Mouse (Mus musculus) layer of hippocampus, adult 9-10 months (tissue): ENCODE measurements around the gene Tmem183a.
A peak's percentile ranks its signal among the peaks of the same experiment; 100 is the strongest.

ENCODE experiments used
- DNase-seq: peaks from one replicate; pipeline ENCODE4 v3.0.0; 2022; ENCODE audit warnings: low spot score

Gene Tmem183a

GRCm38 (mm10) chr1:134361857-134362212, at the start of gene Tmem183a:
Gene Tmem183a, minus strand, starts transcription at chr1:134361979.
- DNase-seq: peak; percentile 82

DNA sequence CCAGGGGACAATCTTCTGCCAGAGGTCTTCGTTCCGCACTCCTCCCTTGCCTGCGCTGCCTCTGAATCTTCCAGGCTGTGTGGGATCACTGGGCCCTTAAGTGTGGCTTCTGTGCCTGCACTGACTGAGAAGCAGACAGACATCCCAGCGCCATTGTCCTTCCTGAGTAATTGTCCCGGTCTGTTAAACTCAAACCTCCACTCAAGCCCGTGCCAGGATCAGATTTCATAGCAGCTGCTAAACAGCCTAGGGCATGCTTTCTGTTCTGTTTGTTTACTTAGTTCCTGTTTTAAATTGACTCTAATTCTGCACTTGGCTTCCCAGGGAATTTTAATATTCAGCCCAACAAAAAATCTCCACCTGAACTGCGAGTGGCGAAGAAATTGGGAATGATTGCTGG, 46.3 kb upstream of the Tmem183a start:
- DNase-seq: no peak

GRCm38 (mm10) chr1:134406414-134406771, 44.6 kb upstream of the Tmem183a start:
- no peak for DNase-seq

DNA sequence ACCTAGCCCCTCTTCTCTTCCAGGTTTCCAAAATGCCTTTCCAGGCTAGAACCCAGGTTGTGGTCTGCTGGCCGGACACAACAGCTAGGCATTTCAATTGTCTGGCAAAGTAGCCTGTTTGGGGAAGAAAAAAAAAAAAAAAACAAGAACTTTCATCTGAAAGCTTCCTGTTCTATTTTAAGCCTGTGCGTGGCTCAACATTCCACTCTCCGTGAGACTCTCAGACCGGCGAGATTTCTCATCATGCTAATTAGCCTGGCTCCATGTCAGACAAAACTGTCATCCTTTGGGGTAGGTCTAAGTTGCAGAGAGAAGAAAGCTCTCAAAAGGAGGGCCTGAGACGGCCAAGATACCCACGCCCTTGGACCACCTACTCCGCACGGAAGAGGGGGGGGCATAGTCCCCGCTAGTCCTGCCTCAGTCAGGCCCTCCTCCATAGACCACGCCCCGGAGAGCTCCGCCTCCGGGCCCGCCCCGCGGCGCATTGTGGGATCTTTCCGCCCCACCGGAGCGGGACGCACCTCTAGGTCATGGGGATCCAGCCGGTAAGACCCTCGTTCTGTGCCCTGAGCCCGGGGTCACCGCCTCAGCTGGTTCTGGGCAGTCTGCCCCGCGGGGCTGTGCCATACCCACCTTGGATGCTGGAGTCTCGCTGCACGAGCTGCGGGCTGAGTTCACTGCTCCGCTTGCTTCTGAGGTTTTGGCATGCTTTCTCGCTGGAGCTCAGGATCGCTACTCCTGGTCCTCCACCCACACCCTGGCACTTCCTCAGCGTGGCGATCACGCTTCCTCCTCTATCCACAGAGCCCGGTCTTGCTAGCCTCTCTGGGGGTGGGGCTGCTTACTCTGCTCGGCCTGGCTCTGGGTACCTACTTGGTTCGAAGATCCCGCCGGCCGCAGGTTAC, 44.0 kb upstream of the Tmem183a start, which contains the start of gene Cyb5r1:
Cyb5r1 (plus strand) TSS at position 51 of the 905 bp plus-strand sequence.
- peak; percentile 15 for DNase-seq

- no peak for DNase-seq
Measured at GRCm38 (mm10) chr1:134399735-134400134, 38.0 kb upstream of the Tmem183a start.

GRCm38 (mm10) chr1:134398210-134398609, 36.4 kb upstream of the Tmem183a start:
- DNase-seq: no peak

GRCm38 (mm10) chr1:134393827-134394226, 32.0 kb upstream of the Tmem183a start:
- DNase-seq: no peak

DNA sequence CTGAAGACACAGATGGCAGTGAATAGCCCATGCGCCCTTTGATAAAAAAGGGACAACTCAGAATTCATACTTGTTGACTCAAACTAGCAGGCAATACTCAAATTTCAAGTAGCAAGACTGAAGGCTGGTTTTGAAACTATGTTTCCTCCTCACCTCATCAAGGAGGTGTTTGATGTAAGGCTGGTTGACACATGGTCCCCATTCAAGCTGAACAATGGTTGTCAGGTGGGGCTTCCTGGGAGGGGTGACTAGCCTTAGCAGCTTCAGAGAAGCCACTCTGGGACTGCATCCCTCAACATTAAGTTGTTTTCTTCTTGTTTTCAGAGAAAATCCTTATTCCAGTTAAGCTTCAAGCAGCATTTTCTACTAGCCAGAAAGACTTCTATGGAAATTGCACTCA, 23.9 kb upstream of the Tmem183a start, which contains the start of gene 4933406M09Rik:
4933406M09Rik (plus strand) TSS at position 275 of the 400 bp plus-strand sequence.
- DNase-seq: no peak

DNA sequence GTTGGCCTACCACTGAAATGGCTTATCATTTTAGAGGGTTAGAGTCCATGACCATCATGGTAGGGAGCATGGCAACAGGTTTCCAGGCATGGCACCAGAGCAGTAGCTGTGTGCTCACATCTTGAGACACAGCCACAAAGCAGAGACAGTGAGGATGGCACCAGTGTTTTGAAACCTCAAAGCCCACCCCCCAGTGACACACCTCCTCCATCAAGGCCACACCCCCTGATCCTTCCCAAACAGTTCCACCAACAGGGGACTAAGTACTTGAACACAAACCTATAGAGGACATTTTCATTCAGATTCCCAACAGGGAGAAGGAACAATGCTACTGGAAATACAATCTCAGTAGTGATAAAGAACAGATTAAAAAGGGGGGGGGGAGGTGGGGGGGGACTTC, 23.4 kb upstream of the Tmem183a start:
- DNase-seq: no peak

GRCm38 (mm10) chr1:134384581-134384980, 22.8 kb upstream of the Tmem183a start:
- no peak for DNase-seq

DNA sequence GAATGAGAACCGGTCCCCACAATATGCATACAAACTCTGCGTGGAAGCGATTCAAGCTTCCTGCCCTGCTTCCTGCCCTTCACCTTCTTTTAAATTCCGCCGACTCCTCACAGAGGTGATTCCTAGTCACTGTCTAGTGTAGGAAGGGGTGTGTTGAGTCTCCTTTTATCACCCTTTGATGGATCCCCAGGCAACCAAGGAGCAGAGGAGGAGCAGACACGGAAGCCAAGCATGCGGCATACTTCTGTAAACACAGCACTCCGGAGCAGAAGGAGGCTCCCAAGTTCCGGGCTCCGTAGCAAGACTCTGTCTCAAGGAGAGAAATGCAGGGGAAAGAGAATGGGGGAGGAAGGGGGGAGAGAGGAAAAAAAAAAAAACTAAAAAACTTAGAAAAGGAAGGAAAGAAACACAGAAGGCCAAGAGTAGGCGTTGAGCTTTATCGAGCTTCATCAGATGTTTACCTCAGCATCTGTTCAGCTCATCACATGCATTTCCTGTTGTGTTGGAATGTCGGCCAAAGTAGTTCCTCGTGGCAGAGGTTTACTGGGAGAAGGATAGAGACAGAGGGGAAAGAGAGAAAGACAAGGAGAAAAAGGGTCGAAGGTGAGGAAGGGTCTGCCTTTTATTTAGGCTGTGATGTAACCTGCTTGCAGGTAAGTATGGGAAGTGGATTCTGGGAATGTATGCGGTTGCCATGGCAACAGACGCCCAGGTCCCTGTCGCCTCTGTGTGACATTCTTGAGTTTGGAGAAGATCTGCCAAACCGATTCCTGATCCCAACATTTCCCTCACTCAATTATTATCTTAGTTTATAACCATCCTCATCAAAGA, 20.2 kb upstream of the Tmem183a start:
- no peak for DNase-seq

DNA sequence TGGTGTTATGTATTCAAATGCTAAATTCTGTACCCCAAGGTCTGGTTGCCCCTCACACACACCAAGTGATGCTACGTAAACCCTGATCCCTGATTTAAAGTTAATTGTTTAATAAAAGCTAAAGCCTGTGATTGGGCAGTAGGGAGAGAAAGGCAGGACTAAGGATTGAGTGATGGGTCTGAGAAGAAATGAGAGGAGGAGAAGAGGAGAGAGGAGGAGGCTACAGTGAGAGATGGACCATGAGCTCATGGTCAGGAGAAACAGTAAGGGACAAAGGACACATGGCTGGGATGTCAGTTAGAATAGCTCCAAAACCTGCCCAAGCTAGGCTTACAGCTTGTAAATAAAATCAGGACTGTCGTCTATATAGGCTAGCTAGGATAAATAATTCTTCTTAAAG, 19.3 kb upstream of the Tmem183a start:
- DNase-seq: no peak

- no peak for DNase-seq
Measured at GRCm38 (mm10) chr1:134374124-134374523, 12.3 kb upstream of the Tmem183a start.

DNA sequence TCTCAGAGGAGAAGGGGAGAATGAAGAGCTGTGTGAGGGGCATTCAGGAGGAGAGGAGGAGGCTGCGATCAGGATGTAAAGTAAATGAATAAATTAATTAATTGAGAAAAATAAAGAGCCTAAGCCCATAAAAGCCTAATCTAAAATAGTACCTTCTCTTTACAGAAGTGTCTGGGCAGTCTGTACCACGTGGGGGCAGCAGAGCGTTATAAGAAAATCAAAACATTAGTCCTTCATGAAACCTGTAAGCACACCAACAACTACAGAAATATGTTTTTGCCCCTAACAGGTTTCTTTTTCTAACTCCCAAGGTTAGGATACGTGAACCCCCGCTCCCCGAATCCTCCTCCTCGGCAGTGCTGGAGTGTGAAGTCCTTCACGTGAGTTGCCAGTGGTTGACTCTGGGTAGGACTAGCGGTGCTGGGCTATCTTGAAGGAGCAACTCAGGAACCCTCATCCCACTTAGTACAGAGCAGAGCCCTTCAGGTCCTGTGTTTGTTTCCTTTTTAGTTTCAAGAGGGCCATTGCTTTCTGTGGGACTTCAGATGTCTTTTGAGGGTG, 7.1 kb upstream of the Tmem183a start:
- DNase-seq: no peak

- DNase-seq: no peak
Measured at GRCm38 (mm10) chr1:134365491-134365890, 3.7 kb upstream of the Tmem183a start.

GRCm38 (mm10) chr1:134363194-134363593, 1.4 kb upstream of the Tmem183a start:
- DNase-seq: no peak

DNA sequence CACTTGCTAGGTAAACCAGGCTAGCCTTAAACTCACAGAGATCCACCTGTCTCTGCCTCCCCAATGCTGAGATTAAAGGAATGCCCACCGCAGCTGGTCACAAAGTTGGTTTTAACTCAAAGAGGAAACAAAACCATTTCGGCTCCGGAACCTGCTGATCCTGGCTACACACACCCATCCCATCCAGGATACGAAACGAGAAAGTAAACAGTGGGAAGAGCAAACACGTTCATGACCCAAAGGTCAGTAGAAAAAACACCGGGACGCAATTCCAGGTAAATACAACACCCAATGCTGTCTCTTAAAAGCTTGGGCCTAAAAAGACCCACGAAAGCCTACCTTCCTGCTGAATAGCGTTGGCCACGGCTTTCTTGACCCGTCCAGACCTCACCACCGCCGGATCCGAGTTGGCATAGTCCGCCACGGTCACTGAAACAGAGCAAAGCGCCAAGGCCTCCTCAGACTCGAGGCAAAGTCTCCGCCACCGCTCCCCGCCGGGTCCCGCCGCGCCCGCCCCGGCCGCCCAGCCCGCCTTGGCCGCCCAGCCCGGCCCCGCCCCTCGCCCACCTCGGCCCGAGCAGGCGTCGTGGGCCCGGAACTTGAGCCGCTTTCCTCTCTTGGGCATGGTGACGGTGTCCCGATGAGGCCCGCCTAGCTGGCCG, 453 bp downstream of the Tmem183a start:
- DNase-seq: no peak

- DNase-seq: no peak
Measured at GRCm38 (mm10) chr1:134360656-134361055, 1.1 kb downstream of the Tmem183a start.

- DNase-seq: no peak
Measured at GRCm38 (mm10) chr1:134357461-134357860, 4.3 kb downstream of the Tmem183a start.

DNA sequence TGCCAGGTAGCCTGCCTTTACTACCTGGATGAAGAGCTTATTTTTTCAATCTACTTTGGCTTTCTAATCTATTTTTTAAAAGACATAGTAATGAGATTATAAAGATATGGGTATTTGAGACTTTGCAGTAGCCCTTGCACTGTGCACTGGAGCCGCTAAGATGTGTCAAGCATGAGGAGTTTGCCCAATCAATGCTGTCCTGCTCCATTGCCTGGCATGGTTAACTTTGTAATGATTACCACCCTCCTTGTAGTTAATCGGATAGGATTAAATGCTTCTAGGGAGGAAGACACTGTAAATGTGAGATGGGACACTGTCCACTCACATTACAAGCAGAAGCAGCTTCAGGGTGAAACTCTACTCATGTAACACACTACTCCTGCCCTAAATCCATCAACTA, 8.5 kb downstream of the Tmem183a start:
- DNase-seq: no peak

DNA sequence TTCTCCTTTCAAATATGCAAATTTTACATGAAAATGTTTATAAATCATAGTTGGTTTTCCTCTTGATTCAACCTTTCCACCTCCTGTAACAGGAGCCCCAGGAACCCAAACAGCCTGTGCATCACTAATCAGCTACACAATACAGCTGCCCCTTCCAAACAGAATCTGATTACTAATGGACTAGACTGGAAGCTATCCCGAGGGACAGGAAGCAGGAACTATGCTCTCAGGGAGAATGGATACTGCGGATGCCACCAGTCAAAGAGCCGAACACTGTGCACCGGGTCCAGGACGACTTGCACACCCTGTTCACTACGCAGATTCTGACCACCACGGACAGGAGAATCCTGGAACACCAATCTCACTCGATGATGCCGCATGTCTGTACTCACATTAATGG, 14.0 kb downstream of the Tmem183a start:
- no peak for DNase-seq

GRCm38 (mm10) chr1:134345075-134345474, 16.7 kb downstream of the Tmem183a start:
- no peak for DNase-seq
